Mouse (Mus musculus) G1E (cell line): Measurements from ENCODE around the gene Akap7.

Source experiments
- CTCF ChIP-seq: IDR thresholded peaks from 2 replicates; pipeline ENCODE4 v1.5.1; 2012; ENCODE audit warnings: low read depth, low read length, inconsistent platforms, mixed read lengths
- GATA1 ChIP-seq: IDR thresholded peaks from 2 replicates; pipeline ENCODE4 v1.6.1; 2012; ENCODE audit warnings: borderline replicate concordance, low read length, inconsistent platforms, mixed read lengths
- GATA2 ChIP-seq: IDR thresholded peaks from 2 replicates; pipeline ENCODE4 v1.6.1; 2012; ENCODE audit warnings: low read depth, low read length, inconsistent platforms, borderline replicate concordance
- POLR2AphosphoS5 ChIP-seq: IDR thresholded peaks from 2 replicates; pipeline ENCODE4 v1.6.1; 2012; ENCODE audit warnings: low read depth, low read length, inconsistent platforms; ENCODE audit not compliant: insufficient replicate concordance

DNA sequence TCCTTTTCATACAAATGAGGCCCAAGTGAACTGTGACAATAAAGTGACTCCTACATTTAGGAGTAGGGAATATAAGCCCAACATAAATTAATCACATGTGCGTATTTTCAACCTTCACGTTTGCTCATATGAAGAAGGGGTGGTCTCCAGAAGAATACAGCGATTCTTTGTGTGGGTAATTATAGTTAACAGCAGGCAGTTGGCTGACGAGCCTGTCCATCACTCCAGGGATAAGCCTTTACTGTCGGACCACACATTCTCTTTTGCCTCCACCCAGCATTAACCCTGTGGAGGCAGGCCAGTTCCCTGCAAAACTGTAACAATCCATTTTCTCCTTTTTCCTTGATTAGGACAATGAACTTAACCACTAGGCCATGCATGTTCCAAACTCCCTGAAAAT, 76.3 kb downstream of the Akap7 start:
- TF ChIP-seq CTCF (no peak), POLR2AphosphoS5 (no peak), GATA2 (no peak), GATA1 (no peak)
